Mouse (Mus musculus) c-Kit-negative CD71-positive TER-119-positive erythroid progenitor cells, embryonic 14.5 days (primary cell): ENCODE data around the gene Igsf11.
"Not testable (repeated sequence)": the region's sequence is repeated elsewhere in the genome, so short reads cannot be mapped to it uniquely, and the experiment has no call there.

Experiments
- DNase-seq: peaks from one replicate; pipeline ENCODE4 v3.0.0-alpha.2; 2013; ENCODE audit warnings: low read depth, low spot score

Gene Igsf11

GRCm38 (mm10) chr16:38982508-38983236 is 90.2 kb downstream of the Igsf11 start:
- no peak for DNase-seq

- DNase-seq = not testable (repeated sequence)
Measured at GRCm38 (mm10) chr16:38983850-38984249, 91.4 kb downstream of the Igsf11 start.

- no peak for DNase-seq
Measured at GRCm38 (mm10) chr16:38985411-38985810, 92.9 kb downstream of the Igsf11 start.

- DNase-seq = no peak
Measured at GRCm38 (mm10) chr16:38986410-38986809, 93.9 kb downstream of the Igsf11 start.

GRCm38 (mm10) chr16:38993711-38994110 is 101.2 kb downstream of the Igsf11 start:
- no peak for DNase-seq

- no peak for DNase-seq
Measured at GRCm38 (mm10) chr16:38998496-38999258, 106.2 kb downstream of the Igsf11 start.

GRCm38 (mm10) chr16:38999298-38999697 is 106.8 kb downstream of the Igsf11 start:
- no peak for DNase-seq

- DNase-seq = no peak
Measured at GRCm38 (mm10) chr16:39006978-39007377, 114.5 kb downstream of the Igsf11 start.

- no peak for DNase-seq
Measured at GRCm38 (mm10) chr16:39019449-39019848, 127.0 kb downstream of the Igsf11 start.

GRCm38 (mm10) chr16:39025989-39026736 is 133.7 kb downstream of the Igsf11 start:
- no peak for DNase-seq

- no peak for DNase-seq
Measured at GRCm38 (mm10) chr16:39031350-39031749, 138.9 kb downstream of the Igsf11 start.

GRCm38 (mm10) chr16:39037257-39037656 is 144.8 kb downstream of the Igsf11 start:
- no peak for DNase-seq

GRCm38 (mm10) chr16:39044381-39044780 is 151.9 kb downstream of the Igsf11 start:
- DNase-seq = no peak

- DNase-seq = no peak
Measured at GRCm38 (mm10) chr16:39048889-39049288, 156.4 kb downstream of the Igsf11 start.

- DNase-seq = no peak
Measured at GRCm38 (mm10) chr16:39052971-39053370, 160.5 kb downstream of the Igsf11 start.

- DNase-seq = no peak
Measured at GRCm38 (mm10) chr16:39053779-39054178, 161.3 kb downstream of the Igsf11 start.

GRCm38 (mm10) chr16:39056061-39056460 is 163.6 kb downstream of the Igsf11 start:
- no peak for DNase-seq

GRCm38 (mm10) chr16:39056961-39057360 is 164.5 kb downstream of the Igsf11 start:
- no peak for DNase-seq

GRCm38 (mm10) chr16:39058869-39059268 is 166.4 kb downstream of the Igsf11 start:
- no peak for DNase-seq

GRCm38 (mm10) chr16:39062596-39062995 is 170.1 kb downstream of the Igsf11 start:
- DNase-seq = no peak

- no peak for DNase-seq
Measured at GRCm38 (mm10) chr16:39065576-39065975, 173.1 kb downstream of the Igsf11 start.

GRCm38 (mm10) chr16:39071431-39071830 is 179.0 kb downstream of the Igsf11 start:
- DNase-seq = no peak
